Comparison of ENCODE assay signal across 24 mouse cellular contexts in the genomic region with DNA sequence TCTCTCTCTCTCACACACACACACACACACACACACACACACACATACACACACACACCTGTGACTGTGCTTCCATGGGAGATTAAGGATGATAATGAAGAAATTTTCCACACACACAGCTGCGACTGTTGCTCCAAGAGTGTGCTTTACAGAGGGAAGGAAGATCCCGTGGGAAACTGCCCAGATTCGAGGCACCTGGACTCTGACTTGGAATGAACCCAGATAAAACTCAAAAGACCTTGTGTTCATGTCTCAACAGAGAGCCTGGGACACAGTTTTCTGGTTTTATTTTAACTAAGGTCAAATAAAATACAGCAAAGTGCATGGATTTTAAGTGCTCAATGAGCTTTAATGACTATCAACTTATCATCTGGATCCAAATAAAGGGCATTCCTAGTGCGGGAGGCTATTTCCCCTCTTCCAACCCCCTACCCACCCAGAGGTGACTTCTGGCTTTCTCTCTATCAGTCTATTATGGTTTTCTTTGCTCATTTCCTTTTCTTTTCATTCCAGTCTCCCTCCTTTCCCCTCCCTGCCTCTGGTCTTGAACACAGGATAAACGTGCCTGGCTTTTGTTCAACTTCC. TPM values are rescaled to one million over a fixed set of nuclear protein-coding genes. Genes with fewer than 3 reads are reported as not detected.
A peak's percentile ranks its signal among the peaks of the same experiment; 100 is the strongest.
DNase-seq lines count a peak whose midpoint lies in the region; ATAC-seq and TF ChIP-seq lines count a peak whose summit lies in the region.
"Had no signal": no experiment of that assay in that cellular context is flagged by ENCODE, and none has a peak within 500 bp of the region (broad histone marks: within the 10 kb centered on the region; RNA-seq: fewer than 3 reads in every experiment).

No protein-coding gene starts in this region.

- no peak for ATAC-seq in lung, embryonic 14.5 days (ENCODE audit: insufficient read depth)
- peak; percentile 88 for ATAC-seq in intestine, embryonic 15.5 days
- peak; percentile 26; the same call in 1 of the 2 replicates for ATAC-seq in limb, embryonic 13.5 days (ENCODE audit: low FRiP score, low read depth)
- no peak for ATAC-seq in cerebellum, adult (ENCODE audit: insufficient number of reproducible peaks, low FRiP score, low TSS enrichment)
- ATAC-seq: forebrain, embryonic 15.5 days had no signal

- no peaks in the 10 kb centered on the region for H3K27me3 ChIP-seq in lung, embryonic 14.5 days (ENCODE audit: insufficient read depth, low read length)
- H3K27me3 ChIP-seq in intestine, embryonic 15.5 days (replicated peaks) = no peaks in the 10 kb centered on the region
- no peaks in the 10 kb centered on the region for H3K27me3 ChIP-seq in limb, embryonic 13.5 days
- H3K27me3 ChIP-seq: forebrain, embryonic 15.5 days; hindbrain, embryonic 12.5 days; limb, embryonic 15.5 days; neural tube, embryonic 15.5 days had no signal

- H3K9ac ChIP-seq in lung, embryonic 14.5 days = no peak overlapping the region
- H3K9ac ChIP-seq in intestine, embryonic 15.5 days = no peak overlapping the region
- H3K9ac ChIP-seq in limb, embryonic 13.5 days = no peak overlapping the region
- H3K9ac ChIP-seq: forebrain, embryonic 15.5 days; heart, embryonic 13.5 days; hindbrain, embryonic 12.5 days; limb, embryonic 15.5 days; neural tube, embryonic 15.5 days had no signal

- no peaks in the 10 kb centered on the region; the same call in 1 of the 2 replicates for H3K4me1 ChIP-seq in lung, embryonic 14.5 days (ENCODE audit: insufficient read depth)
- peaks cover 10% of the 10 kb centered on the region for H3K4me1 ChIP-seq in intestine, embryonic 15.5 days (replicated peaks)
- H3K4me1 ChIP-seq in limb, embryonic 13.5 days = peaks cover 31% of the 10 kb centered on the region
- H3K4me1 ChIP-seq: forebrain, embryonic 15.5 days had no signal

- TF ChIP-seq CTCF in lung, embryonic 14.5 days (IDR thresholded peaks at IDR 0.05; ENCODE audit: low read depth) = no peak

- no peak overlapping the region for H3K4me3 ChIP-seq in lung, embryonic 14.5 days (ENCODE audit: low read depth, low read length)
- H3K4me3 ChIP-seq in intestine, embryonic 15.5 days (replicated peaks) = no peak overlapping the region
- H3K4me3 ChIP-seq in limb, embryonic 13.5 days = no peak overlapping the region
- H3K4me3 ChIP-seq: forebrain, embryonic 15.5 days; heart, embryonic 13.5 days; hindbrain, embryonic 12.5 days; limb, embryonic 15.5 days; myocyte; neural tube, embryonic 15.5 days had no signal

- DNase-seq in kidney, adult 9 months = peak; percentile 34
- no peak for DNase-seq in kidney, adult 18-20 months
- DNase-seq in lung, embryonic 14.5 days = peak; percentile 37
- DNase-seq in lung, adult 18-20 months = no peak
- no peak for DNase-seq in natural killer cell, adult 2 months (ENCODE audit: low spot score in 2 of 2)
- DNase-seq: adrenal gland, postnatal 10 days; cerebellum, adult 8-10 months; gastrocnemius, postnatal 10 days; heart, postnatal 14 days; layer of hippocampus, postnatal 36 days; lung, postnatal 14 days; midbrain, embryonic 14.5 days; right cerebral cortex, adult 18-20 months; right cerebral cortex, postnatal 4 days had no signal

- WGBS in lung, embryonic 14.5 days = 34% methylated on average over 5 of the region's 5 CpGs
- WGBS in intestine, embryonic 15.5 days = 31% methylated on average over 5 of the region's 5 CpGs
- 42% methylated on average over 5 of the region's 5 CpGs for WGBS in limb, embryonic 13.5 days

- H3K9me3 ChIP-seq in lung, embryonic 14.5 days (ENCODE audit: low read depth, low read length) = no peaks in the 10 kb centered on the region
- no peaks in the 10 kb centered on the region for H3K9me3 ChIP-seq in intestine, embryonic 15.5 days
- H3K9me3 ChIP-seq in limb, embryonic 13.5 days = no peaks in the 10 kb centered on the region
- H3K9me3 ChIP-seq: forebrain, embryonic 15.5 days; heart, embryonic 13.5 days; hindbrain, embryonic 12.5 days; limb, embryonic 15.5 days; neural tube, embryonic 15.5 days had no signal

- no peaks in the 10 kb centered on the region for H3K36me3 ChIP-seq in lung, embryonic 14.5 days (ENCODE audit: insufficient read depth)
- H3K36me3 ChIP-seq in intestine, embryonic 15.5 days = no peaks in the 10 kb centered on the region
- H3K36me3 ChIP-seq in limb, embryonic 13.5 days = no peaks in the 10 kb centered on the region
- H3K36me3 ChIP-seq: forebrain, embryonic 15.5 days; heart, embryonic 13.5 days; hindbrain, embryonic 12.5 days; limb, embryonic 15.5 days; neural tube, embryonic 15.5 days had no signal

- no peak overlapping the region for H3K4me2 ChIP-seq in lung, embryonic 14.5 days
- no peak overlapping the region for H3K4me2 ChIP-seq in intestine, embryonic 15.5 days (replicated peaks)
- no peak overlapping the region for H3K4me2 ChIP-seq in limb, embryonic 13.5 days (replicated peaks)
- H3K4me2 ChIP-seq: forebrain, embryonic 15.5 days; hindbrain, embryonic 12.5 days; limb, embryonic 15.5 days; neural tube, embryonic 15.5 days had no signal

- no peak overlapping the region for H3K27ac ChIP-seq in lung, embryonic 14.5 days (ENCODE audit: low read depth)
- H3K27ac ChIP-seq in intestine, embryonic 15.5 days = peak overlapping the region; percentile 20; the same call in 1 of the 2 replicates
- H3K27ac ChIP-seq in limb, embryonic 13.5 days = no peak overlapping the region
- H3K27ac ChIP-seq: forebrain, embryonic 15.5 days; hindbrain, embryonic 12.5 days; neural tube, embryonic 15.5 days had no signal

RNA-seq across cellular contexts. Expression of gene Nr2e3, which starts 17.9 kb away (rescaled TPM):
- not detected in 2 replicates for polyA plus RNA-seq in lung, embryonic 14.5 days (2014; fragmentation: Nextera tagmentation; extraction: Ambion mirVana)
- polyA plus RNA-seq in intestine, embryonic 15.5 days (2015; fragmentation: Nextera tagmentation; extraction: Ambion mirVana) = 8.0 and 9.0 TPM in 2 replicates
- 2.1 TPM in 2 replicates for polyA plus RNA-seq in limb, embryonic 13.5 days (2015; fragmentation: Nextera tagmentation; extraction: Ambion mirVana)
- polyA plus RNA-seq: C2C12; forebrain, embryonic 15.5 days; heart, embryonic 13.5 days; midbrain, embryonic 14.5 days; myocyte; neural tube, embryonic 15.5 days had no signal

Comparison
In these comparisons a context has a peak if more than half of its experiments do, and no peak if none do; other contexts are left out.
1. DNase-seq: peak in kidney, adult 9 months (single experiment) and lung, embryonic 14.5 days (single experiment); none in kidney, adult 18-20 months (single experiment), lung, adult 18-20 months (0 of 2) and natural killer cell, adult 2 months (0 of 2).
2. ATAC-seq: peak in intestine, embryonic 15.5 days (single experiment) and limb, embryonic 13.5 days (single experiment); none in lung, embryonic 14.5 days (single experiment) and cerebellum, adult (single experiment).